Mouse (Mus musculus) G1E (cell line): Measurements from ENCODE around the gene Adamts8.

Experiments
- CTCF ChIP-seq: IDR thresholded peaks from 2 replicates; pipeline ENCODE4 v1.5.1; 2012; ENCODE audit warnings: low read depth, low read length, inconsistent platforms, mixed read lengths
- GATA1 ChIP-seq: IDR thresholded peaks from 2 replicates; pipeline ENCODE4 v1.6.1; 2012; ENCODE audit warnings: borderline replicate concordance, low read length, inconsistent platforms, mixed read lengths

DNA sequence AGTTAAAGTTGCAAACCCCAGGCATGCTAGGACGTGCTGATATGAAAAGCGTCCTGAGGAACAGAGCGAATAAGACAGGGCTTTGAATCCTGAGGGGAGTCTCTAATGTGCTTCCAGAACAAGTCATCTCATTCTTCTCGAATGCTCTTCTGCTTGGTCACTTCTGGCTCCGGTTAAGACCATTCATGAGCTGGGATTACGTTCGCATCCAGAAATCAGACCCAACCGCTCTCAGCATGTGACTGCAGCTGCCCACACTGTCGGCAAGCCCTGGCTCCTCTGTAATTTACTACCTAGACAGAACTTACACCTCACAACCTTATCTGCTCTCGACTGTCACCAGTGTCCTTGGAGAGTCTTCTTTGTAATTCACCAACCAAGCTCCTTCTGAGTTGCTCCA is 58.3 kb downstream of the Adamts8 start:
- TF ChIP-seq GATA1 (no peak), CTCF (no peak)
